Mouse (Mus musculus) thymus, adult 2 months (tissue): ENCODE measurements around the gene 2810408A11Rik.

Source experiments
- CTCF ChIP-seq: fragments of 200-500 bp; IDR thresholded peaks from 2 replicates; pipeline ENCODE4 v1.5.1; 2012; ENCODE audit warnings: mild to moderate bottlenecking, control low read depth, low read length, moderate library complexity, borderline replicate concordance; ENCODE audit not compliant: control insufficient read depth, poor library complexity, insufficient read depth; ENCODE audit errors: extremely low read depth
- POLR2A ChIP-seq: fragments of 200-500 bp; IDR thresholded peaks from 2 replicates; pipeline ENCODE4 v1.6.1; 2012; ENCODE audit warnings: mild to moderate bottlenecking, low read length, control low read depth, moderate library complexity; ENCODE audit not compliant: control insufficient read depth, poor library complexity, insufficient read depth; ENCODE audit errors: extremely low read depth

DNA sequence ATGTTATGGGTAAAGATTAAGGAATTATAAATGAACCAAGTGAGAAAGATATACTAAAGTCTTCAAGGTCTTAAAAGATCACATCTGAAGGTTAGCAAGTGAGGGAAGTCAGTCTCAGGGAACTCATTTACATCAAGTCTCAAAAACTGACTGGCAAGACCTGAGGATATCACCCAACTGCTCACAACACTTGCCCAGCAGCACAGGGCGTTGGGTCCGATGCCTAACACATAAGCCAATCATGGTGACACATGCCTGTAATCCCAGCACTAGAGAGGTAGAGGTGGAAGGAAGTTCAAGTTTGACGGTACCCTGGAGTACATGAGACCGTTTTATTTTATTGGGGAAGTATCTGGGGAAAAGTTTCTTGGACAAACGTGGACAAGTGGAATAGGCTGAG, 17.3 kb upstream of the 2810408A11Rik start:
- TF ChIP-seq CTCF (no peak), POLR2A (no peak)
